Mouse (Mus musculus): ENCODE data around the gene Tmem252. TPM values are rescaled to one million over a fixed set of nuclear protein-coding genes. Genes with fewer than 3 reads are reported as not detected.
A peak's percentile ranks its signal among the peaks of the same experiment; 100 is the strongest.

Tmem252 gene
- polyA plus RNA-seq (2015; fragmentation: Nextera tagmentation; extraction: Ambion mirVana), result 3.6 and 3.7 TPM in 2 replicates

- Histone ChIP-seq H3K4me3 (no peak within 1 kb of the TSS), H3K9me3 (no peaks in the 10 kb centered on the region), H3K27me3 (replicated peaks) (no peaks in the 10 kb centered on the region), H3K4me1 (peaks cover 56% of the 10 kb centered on the region), H3K36me3 (no peaks in the 10 kb centered on the region), H3K27ac (replicated peaks) (peak within 1 kb of the TSS; percentile 32), H3K9ac (no peak within 1 kb of the TSS), H3K4me2 (no peak within 1 kb of the TSS)
- no peak for ATAC-seq (ENCODE audit: extremely low read depth, insufficient number of reproducible peaks, low FRiP score, low TSS enrichment)
- WGBS, result 58% methylated on average over 4 of the region's 4 CpGs
Measured at GRCm38 (mm10) chr19:24673762-24674161, at the start of gene Tmem252. TSS of gene Tmem252 (plus strand) at chr19:24674008.

- no peaks in the 10 kb centered on the region for H3K4me1 ChIP-seq
- no peaks in the 10 kb centered on the region for H3K36me3 ChIP-seq
- no peak overlapping the region for H3K4me2 ChIP-seq
- H3K27ac ChIP-seq (replicated peaks), result no peak overlapping the region
- no peaks in the 10 kb centered on the region for H3K9me3 ChIP-seq
- H3K9ac ChIP-seq, result no peak overlapping the region
- H3K4me3 ChIP-seq, result no peak overlapping the region
- no peak for ATAC-seq (ENCODE audit: extremely low read depth, insufficient number of reproducible peaks, low FRiP score, low TSS enrichment)
- 87% methylated on average over 4 of the region's 4 CpGs for WGBS
- H3K27me3 ChIP-seq (replicated peaks), result no peaks in the 10 kb centered on the region
Measured at GRCm38 (mm10) chr19:24628049-24628448, 45.8 kb upstream of the Tmem252 start.

GRCm38 (mm10) chr19:24633008-24633407, 40.8 kb upstream of the Tmem252 start:
- no peak for ATAC-seq (ENCODE audit: extremely low read depth, insufficient number of reproducible peaks, low FRiP score, low TSS enrichment)
- 68% methylated on average over 3 of the region's 3 CpGs for WGBS
- Histone ChIP-seq H3K27ac (replicated peaks) (no peak overlapping the region), H3K9ac (no peak overlapping the region), H3K4me3 (no peak overlapping the region), H3K4me1 (no peaks in the 10 kb centered on the region), H3K27me3 (replicated peaks) (no peaks in the 10 kb centered on the region; the same call in 1 of the 2 replicates), H3K36me3 (no peaks in the 10 kb centered on the region), H3K4me2 (no peak overlapping the region), H3K9me3 (no peaks in the 10 kb centered on the region)

- Histone ChIP-seq H3K9ac (no peak overlapping the region), H3K4me2 (no peak overlapping the region), H3K9me3 (no peaks in the 10 kb centered on the region), H3K4me1 (no peaks in the 10 kb centered on the region), H3K27me3 (replicated peaks) (no peaks in the 10 kb centered on the region; the same call in 1 of the 2 replicates), H3K4me3 (no peak overlapping the region), H3K36me3 (no peaks in the 10 kb centered on the region), H3K27ac (replicated peaks) (no peak overlapping the region)
- no peak for ATAC-seq (ENCODE audit: extremely low read depth, insufficient number of reproducible peaks, low FRiP score, low TSS enrichment)
- 5% methylated on average over 7 of the region's 7 CpGs for WGBS
Measured at GRCm38 (mm10) chr19:24634602-24635001, 39.2 kb upstream of the Tmem252 start.

- H3K4me1 ChIP-seq, result no peaks in the 10 kb centered on the region
- WGBS, result 78% methylated on average over 10 of the region's 10 CpGs
- H3K27me3 ChIP-seq (replicated peaks), result no peaks in the 10 kb centered on the region; the same call in 1 of the 2 replicates
- ATAC-seq (ENCODE audit: extremely low read depth, insufficient number of reproducible peaks, low FRiP score, low TSS enrichment), result no peak
- H3K4me3 ChIP-seq, result no peak overlapping the region
- no peak overlapping the region for H3K27ac ChIP-seq (replicated peaks)
- H3K36me3 ChIP-seq, result no peaks in the 10 kb centered on the region
- no peaks in the 10 kb centered on the region for H3K9me3 ChIP-seq
- H3K4me2 ChIP-seq, result no peak overlapping the region
- no peak overlapping the region for H3K9ac ChIP-seq
Measured at GRCm38 (mm10) chr19:24636616-24637015, 37.2 kb upstream of the Tmem252 start.

GRCm38 (mm10) chr19:24637988-24638387, 35.8 kb upstream of the Tmem252 start:
- Histone ChIP-seq H3K9ac (no peak overlapping the region), H3K27me3 (replicated peaks) (no peaks in the 10 kb centered on the region; the same call in 1 of the 2 replicates), H3K27ac (replicated peaks) (no peak overlapping the region), H3K4me1 (no peaks in the 10 kb centered on the region), H3K4me2 (no peak overlapping the region), H3K36me3 (no peaks in the 10 kb centered on the region), H3K9me3 (no peaks in the 10 kb centered on the region), H3K4me3 (no peak overlapping the region)
- WGBS, result 80% methylated on average over 6 of the region's 6 CpGs
- no peak for ATAC-seq (ENCODE audit: extremely low read depth, insufficient number of reproducible peaks, low FRiP score, low TSS enrichment)

GRCm38 (mm10) chr19:24640982-24641381, 32.8 kb upstream of the Tmem252 start:
- Histone ChIP-seq H3K4me3 (no peak overlapping the region), H3K9ac (no peak overlapping the region), H3K27me3 (replicated peaks) (no peaks in the 10 kb centered on the region), H3K4me1 (no peaks in the 10 kb centered on the region), H3K36me3 (no peaks in the 10 kb centered on the region), H3K27ac (replicated peaks) (no peak overlapping the region), H3K9me3 (no peaks in the 10 kb centered on the region), H3K4me2 (no peak overlapping the region)
- WGBS, result 85% methylated on average over 6 of the region's 6 CpGs
- ATAC-seq (ENCODE audit: extremely low read depth, insufficient number of reproducible peaks, low FRiP score, low TSS enrichment), result no peak

- ATAC-seq (ENCODE audit: extremely low read depth, insufficient number of reproducible peaks, low FRiP score, low TSS enrichment), result no peak
- WGBS, result 60% methylated on average over 10 of the region's 10 CpGs
- no peaks in the 10 kb centered on the region for H3K4me1 ChIP-seq
- no peaks in the 10 kb centered on the region for H3K27me3 ChIP-seq (replicated peaks)
- no peaks in the 10 kb centered on the region for H3K9me3 ChIP-seq
- no peak overlapping the region for H3K4me3 ChIP-seq
- no peak overlapping the region for H3K9ac ChIP-seq
- H3K4me2 ChIP-seq, result no peak overlapping the region
- H3K36me3 ChIP-seq, result no peaks in the 10 kb centered on the region
- H3K27ac ChIP-seq (replicated peaks), result no peak overlapping the region
Measured at GRCm38 (mm10) chr19:24644971-24645370, 28.8 kb upstream of the Tmem252 start.

GRCm38 (mm10) chr19:24646162-24646829, 27.5 kb upstream of the Tmem252 start:
- 74% methylated on average over 8 of the region's 8 CpGs for WGBS
- no peak overlapping the region for H3K27ac ChIP-seq (replicated peaks)

GRCm38 (mm10) chr19:24648016-24648415, 25.8 kb upstream of the Tmem252 start:
- peaks cover 3% of the 10 kb centered on the region; the same call in 1 of the 2 replicates for H3K4me1 ChIP-seq
- no peak overlapping the region for H3K4me3 ChIP-seq
- ATAC-seq (ENCODE audit: extremely low read depth, insufficient number of reproducible peaks, low FRiP score, low TSS enrichment), result no peak
- no peak overlapping the region for H3K9ac ChIP-seq
- 82% methylated on average over 8 of the region's 8 CpGs for WGBS
- H3K36me3 ChIP-seq, result no peaks in the 10 kb centered on the region
- H3K4me2 ChIP-seq, result no peak overlapping the region
- no peaks in the 10 kb centered on the region for H3K27me3 ChIP-seq (replicated peaks)
- H3K27ac ChIP-seq (replicated peaks), result no peak overlapping the region
- no peaks in the 10 kb centered on the region for H3K9me3 ChIP-seq

More at GRCm38 (mm10) chr19:24646162-24646829, 27.5 kb upstream of the Tmem252 start:
- no peak overlapping the region for H3K9ac ChIP-seq
- no peaks in the 10 kb centered on the region for H3K4me1 ChIP-seq
- H3K9me3 ChIP-seq, result no peaks in the 10 kb centered on the region
- H3K36me3 ChIP-seq, result no peaks in the 10 kb centered on the region
- no peak for ATAC-seq (ENCODE audit: extremely low read depth, insufficient number of reproducible peaks, low FRiP score, low TSS enrichment)
- no peak overlapping the region for H3K4me3 ChIP-seq
- no peak overlapping the region for H3K4me2 ChIP-seq
- H3K27me3 ChIP-seq (replicated peaks), result no peaks in the 10 kb centered on the region

GRCm38 (mm10) chr19:24650428-24650827, 23.4 kb upstream of the Tmem252 start:
- Histone ChIP-seq H3K36me3 (no peaks in the 10 kb centered on the region), H3K27ac (replicated peaks) (no peak overlapping the region), H3K4me3 (no peak overlapping the region), H3K4me1 (peaks cover 18% of the 10 kb centered on the region), H3K9ac (no peak overlapping the region), H3K4me2 (no peak overlapping the region), H3K27me3 (replicated peaks) (no peaks in the 10 kb centered on the region), H3K9me3 (no peaks in the 10 kb centered on the region)
- ATAC-seq (ENCODE audit: extremely low read depth, insufficient number of reproducible peaks, low FRiP score, low TSS enrichment), result no peak
- WGBS, result 82% methylated on average over 8 of the region's 8 CpGs

GRCm38 (mm10) chr19:24651595-24651994, 22.2 kb upstream of the Tmem252 start:
- H3K4me2 ChIP-seq, result no peak overlapping the region
- no peaks in the 10 kb centered on the region for H3K9me3 ChIP-seq
- H3K9ac ChIP-seq, result no peak overlapping the region
- H3K27ac ChIP-seq (replicated peaks), result no peak overlapping the region
- no peaks in the 10 kb centered on the region for H3K36me3 ChIP-seq
- H3K27me3 ChIP-seq (replicated peaks), result no peaks in the 10 kb centered on the region
- H3K4me3 ChIP-seq, result no peak overlapping the region
- peaks cover 19% of the 10 kb centered on the region for H3K4me1 ChIP-seq
- WGBS, result 63% methylated on average over 2 of the region's 2 CpGs
- no peak for ATAC-seq (ENCODE audit: extremely low read depth, insufficient number of reproducible peaks, low FRiP score, low TSS enrichment)
